Mouse (Mus musculus): ENCODE results near the gene Prss40. TPM values are rescaled to one million over a fixed set of nuclear protein-coding genes. Genes with fewer than 3 reads are reported as not detected.

The Prss40 gene
- total RNA-seq (2023): not detected

DNA sequence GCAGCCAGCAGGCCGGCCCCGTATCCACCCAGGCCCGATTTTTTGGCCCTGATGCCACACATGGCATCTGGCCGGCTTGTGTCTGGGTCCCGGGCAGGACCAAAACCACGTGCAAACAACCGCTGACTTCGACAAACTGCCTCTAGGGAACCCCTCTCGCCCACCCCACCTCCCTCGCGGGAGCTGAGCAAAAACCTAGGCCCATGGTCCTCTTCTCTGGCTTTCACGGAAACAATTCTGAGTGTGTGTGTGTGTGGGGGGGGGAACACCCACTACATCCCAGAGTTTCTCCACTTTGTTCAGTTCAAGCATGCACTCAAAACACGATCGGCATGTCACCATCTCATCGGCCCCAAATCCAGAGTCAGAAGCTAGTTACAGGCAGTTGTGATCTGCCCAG is at the start of gene Prss40:
TSS of gene Prss40 (minus strand) at position 101 of the 400 bp plus-strand sequence.

DNA sequence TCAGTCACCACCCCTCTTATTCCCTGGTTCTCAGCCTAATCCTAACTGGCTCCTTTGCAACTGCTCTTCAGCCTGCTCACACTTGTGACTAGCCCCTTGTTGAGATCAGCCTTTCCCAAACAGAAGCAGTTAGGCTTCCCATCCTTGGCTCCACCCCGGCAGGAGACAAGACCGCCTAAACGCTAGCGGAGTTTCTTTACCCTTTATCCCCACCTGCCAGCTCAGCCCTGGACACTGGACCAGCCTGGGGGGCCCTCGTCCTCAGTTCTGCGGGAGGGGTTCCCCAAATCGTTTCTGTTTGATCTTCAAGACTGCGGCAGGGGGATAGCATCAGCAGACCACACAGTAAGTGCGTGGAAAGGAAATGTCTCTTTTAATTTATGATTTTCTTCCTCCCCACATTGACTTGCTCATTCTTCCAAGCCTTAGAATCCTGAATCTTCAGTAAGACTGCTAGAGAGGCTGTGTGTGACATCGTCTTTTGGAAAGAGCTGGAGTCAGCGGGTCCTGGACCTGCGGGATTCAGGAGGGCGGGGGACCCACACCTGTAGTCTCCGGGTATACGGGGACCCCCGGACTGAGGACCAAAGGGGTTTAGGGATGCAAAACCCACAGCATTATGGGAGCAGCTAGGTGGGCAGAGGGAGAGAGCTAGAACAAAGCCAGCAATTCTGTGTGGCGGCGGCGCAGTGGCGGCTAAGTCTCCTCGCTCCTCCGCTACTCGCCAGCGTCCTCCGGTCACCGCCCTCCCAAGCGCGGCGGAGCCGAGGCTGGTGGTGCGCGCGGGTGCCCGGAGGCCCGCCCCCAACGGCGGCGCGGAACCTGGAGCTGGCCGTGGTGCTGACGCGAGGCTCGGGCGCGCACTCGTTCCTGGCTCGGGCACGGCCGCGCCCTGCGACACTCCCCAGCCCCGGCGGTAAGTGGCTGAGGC is 18.4 kb upstream of the Prss40 start, which contains the start of gene Amer3:
TSS of gene Amer3 (plus strand) at position 807 of the 931 bp plus-strand sequence.

DNA sequence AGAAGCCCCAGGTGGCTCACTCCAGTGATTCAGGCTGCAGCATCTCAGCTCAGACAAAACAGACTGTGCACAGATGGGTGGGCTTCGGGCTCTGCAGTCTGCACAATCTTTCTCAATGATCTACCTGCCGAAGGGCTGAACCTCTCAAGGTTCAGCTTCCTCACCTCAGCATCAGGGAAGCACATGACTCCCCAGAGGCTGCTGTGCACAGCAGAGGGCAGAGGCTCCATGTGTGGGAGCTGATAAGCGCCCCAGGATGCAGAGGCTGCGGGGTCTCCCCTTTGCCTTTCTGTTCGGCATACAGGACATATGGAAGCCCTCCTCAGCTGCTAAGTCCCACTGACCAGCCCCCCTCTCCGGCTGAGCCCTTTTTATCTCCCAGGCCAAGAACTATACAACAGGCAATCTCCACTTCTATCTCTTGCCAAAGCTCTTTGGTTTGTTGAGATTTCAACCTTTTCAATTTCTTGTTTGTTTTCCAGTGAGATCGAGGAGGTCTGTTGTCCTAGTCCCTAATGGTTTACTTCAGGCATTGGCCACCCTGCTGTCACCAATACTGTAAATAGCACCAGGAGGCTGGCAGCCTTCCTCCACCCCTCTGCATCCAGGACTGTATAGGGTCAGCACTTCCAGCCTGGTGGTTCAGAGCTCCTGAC is 25.6 kb downstream of the Prss40 start, which contains the start of gene Cfc1:
TSS of gene Cfc1 (plus strand) at position 606 of the 656 bp plus-strand sequence.

Other genes starting within 250 kb of the Prss40 start
- gene Ccdc115, start 121.3 kb downstream of the Prss40 start, total RNA-seq (2023): 20.9 TPM
- gene Imp4, start 121.1 kb downstream of the Prss40 start, total RNA-seq (2023): 92.8 TPM
- 190 TPM for gene Ptpn18, start 101.2 kb downstream of the Prss40 start, total RNA-seq (2023)
- not detected for gene Prss39, start 62.5 kb downstream of the Prss40 start, total RNA-seq (2023)
- gene Cfc1, start 25.3 kb downstream of the Prss40 start, total RNA-seq (2023): not detected
- gene Amer3, start 18.7 kb upstream of the Prss40 start, total RNA-seq (2023): not detected